Mouse (Mus musculus) lung, embryonic 16.5 days (tissue): ENCODE measurements around the gene Irx6. TPM values are rescaled to one million over a fixed set of nuclear protein-coding genes. Genes with fewer than 3 reads are reported as not detected.

Source experiments
- ATAC-seq: fragments of 200-750 bp; cut with Nextera tagmentation; 2 replicates; pipeline ENCODE4 v1.8.0; 2017; ENCODE audit warnings: low read depth, mild to moderate bottlenecking, moderate library complexity
- H3K27ac ChIP-seq: fragments of 300-500 bp; sonication (generic); 2 replicates; pipeline ENCODE4 v1.5.1; 2014; ENCODE audit warnings: mild to moderate bottlenecking, control low read depth, low read length
- H3K27me3 ChIP-seq: fragments of 300-500 bp; sonication (generic); 2 replicates; pipeline ENCODE4 v1.6.1; 2014; ENCODE audit warnings: low read depth, low read length, mixed read lengths; ENCODE audit not compliant: control insufficient read depth, insufficient read depth
- H3K36me3 ChIP-seq: fragments of 300-500 bp; sonication (generic); 2 replicates; pipeline ENCODE4 v1.6.1; 2014; ENCODE audit warnings: low read length; ENCODE audit not compliant: control insufficient read depth, insufficient read depth
- H3K4me1 ChIP-seq: fragments of 300-500 bp; sonication (generic); replicated peaks from 2 replicates; pipeline ENCODE4 v1.6.1; 2014; ENCODE audit warnings: low read length, mixed read lengths; ENCODE audit not compliant: control insufficient read depth, insufficient read depth
- H3K4me2 ChIP-seq: fragments of 300-500 bp; sonication (generic); 2 replicates; pipeline ENCODE4 v1.6.1; 2014; ENCODE audit warnings: low read depth, low read length, control low read depth
- H3K4me3 ChIP-seq: fragments of 300-500 bp; sonication (generic); 2 replicates; pipeline ENCODE4 v1.5.1; 2014; ENCODE audit warnings: mild to moderate bottlenecking, low read length, control low read depth
- H3K9ac ChIP-seq: fragments of 300-500 bp; sonication (generic); 2 replicates; pipeline ENCODE4 v1.6.1; 2014; ENCODE audit warnings: low read length, control low read depth
- H3K9me3 ChIP-seq: fragments of 300-500 bp; sonication (generic); 2 replicates; pipeline ENCODE4 v1.6.1; 2016; ENCODE audit warnings: low read length; ENCODE audit not compliant: control insufficient read depth
- WGBS: fragments of 180-500 bp; shearing (Covaris S2); extraction: QIAGEN DNeasy Blood & Tissue Kit; methylation state at CpG from one replicate; pipeline ENCODE4 v1.1.7; 2014; 5-methylcytosine and 5-hydroxymethylcytosine counted together
- polyA plus RNA-seq: library from polyadenylated mRNA; unstranded; fragments of >200 nt; fragmentation: Nextera tagmentation; extraction: Ambion mirVana; gene quantifications from 2 replicates; pipeline ENCODE4 v1.2.1, GENCODE M21; 2015

Gene Irx6
- polyA plus RNA-seq = 0.10 and 0.16 TPM in 2 replicates

DNA sequence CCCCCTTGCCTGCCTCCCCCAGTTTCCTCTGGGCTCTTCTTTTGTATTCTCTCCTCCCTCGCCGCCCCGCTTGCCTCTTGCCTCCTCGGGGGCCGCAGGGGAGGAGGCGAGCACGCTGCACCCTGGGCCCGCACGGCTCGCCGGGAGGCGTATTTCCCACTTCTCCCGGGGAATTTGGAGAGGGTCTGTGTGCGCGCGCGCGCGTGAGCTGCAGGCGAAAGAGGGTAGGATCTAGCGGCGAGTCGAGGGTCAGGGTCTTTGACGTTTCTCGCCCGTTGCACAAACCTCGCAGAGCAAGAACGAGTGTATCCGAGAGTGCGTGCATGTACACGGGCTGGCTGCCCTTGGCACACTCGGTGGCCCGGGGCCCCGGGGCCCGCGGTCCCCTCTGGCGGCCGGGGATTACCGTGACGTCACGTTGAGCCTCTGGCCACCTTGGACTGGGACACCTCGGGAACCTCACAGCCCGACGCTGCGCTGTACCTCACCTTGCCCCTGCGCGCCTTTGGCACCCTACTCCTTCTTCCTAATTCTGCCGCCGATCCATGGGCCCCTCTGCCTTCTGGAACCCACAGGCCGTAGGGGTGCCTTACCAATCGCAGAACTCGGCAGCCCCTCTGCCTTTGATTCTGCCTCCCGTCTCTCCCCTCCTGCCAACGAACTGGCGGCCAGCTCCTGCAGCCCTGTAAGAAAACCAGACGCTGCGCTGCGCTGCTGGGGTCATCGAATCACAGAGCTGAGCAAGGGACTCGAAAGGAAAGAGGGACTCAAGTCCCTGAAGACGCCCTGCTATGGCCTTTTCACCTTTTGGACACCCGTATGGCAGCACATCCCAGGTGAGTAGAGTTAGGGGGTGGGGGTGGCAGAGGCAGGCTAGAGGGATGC lies at the start of gene Irx6:
TSS of gene Irx6 (plus strand) at position 45 of the 885 bp plus-strand sequence.
- H3K4me1 ChIP-seq = peaks cover 10% of the 10 kb centered on the region; the same call in 1 of the 2 replicates
- peak within 1 kb of the TSS; percentile 25; the same call in 1 of the 2 replicates for H3K9ac ChIP-seq
- H3K27me3 ChIP-seq = peaks cover 83% of the 10 kb centered on the region
- peak within 1 kb of the TSS; percentile 73 for H3K4me2 ChIP-seq
- no peaks in the 10 kb centered on the region for H3K36me3 ChIP-seq
- ATAC-seq = 0 out of 2 replicates have a peak, but pooled peaks have one; percentile 19
- no peaks in the 10 kb centered on the region for H3K9me3 ChIP-seq
- H3K27ac ChIP-seq = no peak within 1 kb of the TSS
- peak within 1 kb of the TSS; percentile 47 for H3K4me3 ChIP-seq
- under 1% methylated on average over 59 of the region's 62 CpGs for WGBS

DNA sequence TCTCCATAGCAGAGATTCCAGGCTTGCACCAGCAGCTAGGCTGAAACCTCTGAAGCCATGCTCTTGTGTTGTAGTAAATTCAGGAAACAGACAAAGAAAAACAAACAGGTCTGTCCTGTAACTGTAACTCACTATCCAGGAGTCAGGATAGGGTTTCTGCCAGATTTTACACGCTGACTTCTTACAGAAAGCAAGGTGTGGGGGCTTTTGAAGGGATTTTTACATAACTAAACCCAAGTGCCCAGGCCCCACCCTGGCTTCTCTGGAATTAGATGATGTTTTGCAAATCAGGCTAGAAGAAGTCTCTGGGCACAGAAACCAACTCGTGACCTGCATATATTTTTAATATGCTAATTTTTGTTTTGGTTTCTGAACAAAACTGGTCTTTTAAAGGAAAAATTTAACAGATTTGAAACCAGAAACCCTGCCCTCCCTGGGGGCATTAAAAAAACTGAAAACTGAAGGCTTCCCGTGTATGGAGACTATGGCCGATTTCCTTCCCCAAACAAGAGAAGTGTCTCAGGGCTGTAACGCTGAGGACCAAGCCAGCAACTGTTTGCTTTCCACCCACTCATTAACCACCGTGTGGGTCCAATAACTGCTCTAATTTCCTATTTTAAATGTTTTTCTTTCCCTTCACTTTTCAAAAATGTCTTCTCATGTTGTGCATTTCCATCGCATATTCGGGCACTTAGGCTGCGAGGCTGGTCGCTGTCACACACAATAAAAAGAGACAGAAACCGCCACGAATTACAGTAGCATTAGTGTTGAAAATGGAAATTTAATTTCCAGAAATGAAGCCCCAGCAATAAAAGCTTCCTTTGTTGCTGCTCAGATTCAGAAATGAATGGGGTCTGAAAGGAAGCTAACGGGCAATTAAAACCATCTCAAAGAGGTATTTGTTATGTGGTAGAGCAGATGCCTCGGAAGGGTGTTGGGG lies 45.1 kb upstream of the Irx6 start:
- Histone ChIP-seq H3K4me2 (no peak overlapping the region), H3K4me3 (no peak overlapping the region), H3K4me1 (no peaks in the 10 kb centered on the region), H3K9me3 (no peaks in the 10 kb centered on the region), H3K27ac (no peak overlapping the region), H3K9ac (no peak overlapping the region), H3K27me3 (no peaks in the 10 kb centered on the region), H3K36me3 (no peaks in the 10 kb centered on the region)
- WGBS = 65% methylated on average over 14 of the region's 14 CpGs
- no peak for ATAC-seq

DNA sequence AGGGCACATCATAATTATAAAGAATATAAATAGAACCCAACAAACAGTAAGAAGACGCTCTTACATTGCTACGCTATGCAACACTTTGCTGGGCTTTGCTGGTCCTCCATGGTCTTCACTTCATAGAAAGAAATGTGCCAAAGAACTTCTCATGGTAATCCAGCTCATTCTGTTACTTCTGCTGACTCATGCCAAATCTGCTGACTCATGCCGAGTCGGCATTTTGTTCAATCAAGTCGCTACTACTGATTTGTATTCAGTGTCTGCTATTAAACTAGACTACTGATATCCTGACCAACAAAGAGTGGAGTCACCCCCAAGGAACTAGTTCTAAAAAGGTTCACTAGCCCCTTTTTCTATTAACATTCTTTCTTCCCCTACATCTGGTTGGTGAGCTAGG lies 40.9 kb upstream of the Irx6 start:
- no peak overlapping the region for H3K27ac ChIP-seq
- H3K9ac ChIP-seq = no peak overlapping the region
- H3K36me3 ChIP-seq = no peaks in the 10 kb centered on the region
- no peak for ATAC-seq
- no peaks in the 10 kb centered on the region for H3K9me3 ChIP-seq
- no peak overlapping the region for H3K4me2 ChIP-seq
- H3K27me3 ChIP-seq = no peaks in the 10 kb centered on the region
- no peaks in the 10 kb centered on the region for H3K4me1 ChIP-seq
- no peak overlapping the region for H3K4me3 ChIP-seq
- WGBS = 93% methylated on average over 5 of the region's 5 CpGs

DNA sequence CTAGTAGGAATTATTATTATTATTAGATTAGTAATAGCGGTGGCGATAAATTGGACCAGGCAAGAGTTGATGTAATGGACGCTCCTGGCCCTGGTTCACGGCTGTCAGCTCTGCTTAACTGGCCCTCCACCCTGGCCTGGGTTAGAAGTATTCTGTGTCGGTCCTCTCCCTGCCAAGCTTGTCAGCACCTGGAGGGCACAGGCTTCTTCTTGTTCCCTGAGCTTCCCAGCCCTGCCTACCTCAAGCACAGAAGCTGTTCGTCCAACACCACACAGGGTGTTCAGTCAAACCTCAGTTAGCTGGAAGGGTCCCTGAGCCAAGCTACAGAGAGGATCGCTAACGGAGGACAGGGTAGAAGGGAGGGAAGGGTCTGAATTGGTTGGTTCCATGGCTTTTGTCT lies 33.3 kb upstream of the Irx6 start:
- no peak for ATAC-seq
- Histone ChIP-seq H3K9ac (no peak overlapping the region), H3K4me2 (no peak overlapping the region), H3K27ac (no peak overlapping the region), H3K4me3 (no peak overlapping the region), H3K4me1 (no peaks in the 10 kb centered on the region), H3K36me3 (no peaks in the 10 kb centered on the region), H3K9me3 (no peaks in the 10 kb centered on the region), H3K27me3 (no peaks in the 10 kb centered on the region)
- WGBS = 79% methylated on average over 8 of the region's 8 CpGs

DNA sequence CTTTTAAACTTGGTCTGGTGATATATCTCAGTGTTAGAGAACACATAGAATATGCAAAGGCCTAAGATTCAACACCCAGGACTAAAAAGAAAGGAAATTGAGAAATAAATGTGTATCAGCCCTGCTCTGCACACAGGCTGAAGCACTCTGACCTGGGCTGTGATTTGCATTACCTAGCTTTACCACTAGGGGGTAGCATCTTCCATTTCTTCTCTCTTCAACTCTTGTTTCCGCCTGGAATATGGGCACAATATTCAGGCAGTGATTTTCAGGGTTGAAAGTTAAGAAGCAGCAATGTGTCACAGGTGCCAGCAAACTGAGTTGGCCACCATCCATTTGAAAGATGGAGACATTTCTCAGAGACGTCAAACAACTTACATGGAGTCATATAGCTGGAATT lies 27.5 kb upstream of the Irx6 start:
- WGBS = 60% methylated on average over 2 of the region's 2 CpGs
- H3K27ac ChIP-seq = no peak overlapping the region
- H3K27me3 ChIP-seq = no peaks in the 10 kb centered on the region
- no peak overlapping the region for H3K4me2 ChIP-seq
- H3K9ac ChIP-seq = no peak overlapping the region
- no peaks in the 10 kb centered on the region for H3K36me3 ChIP-seq
- H3K4me1 ChIP-seq = no peaks in the 10 kb centered on the region
- ATAC-seq = no peak
- no peak overlapping the region for H3K4me3 ChIP-seq
- H3K9me3 ChIP-seq = no peaks in the 10 kb centered on the region

DNA sequence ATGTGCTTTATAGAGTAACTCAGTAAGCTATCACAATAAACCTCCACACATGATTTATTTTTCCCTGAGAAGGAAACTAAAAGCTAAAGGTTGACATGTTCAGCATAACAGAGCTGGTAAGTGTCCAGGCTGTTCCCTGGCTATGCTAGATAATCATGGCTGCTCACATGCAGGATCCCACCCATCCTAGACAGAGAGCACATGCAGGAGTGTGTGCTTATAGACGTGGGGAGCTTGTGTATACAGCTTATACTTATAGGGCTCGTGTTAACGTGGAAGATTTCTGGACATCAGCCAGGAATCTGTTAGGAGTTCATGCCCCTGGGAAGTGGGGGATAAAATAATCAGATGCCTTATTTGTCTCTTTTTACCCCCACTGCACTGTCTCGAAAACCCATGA lies 9.9 kb upstream of the Irx6 start:
- H3K27me3 ChIP-seq = no peaks in the 10 kb centered on the region
- H3K4me2 ChIP-seq = no peak overlapping the region
- ATAC-seq = no peak
- H3K4me1 ChIP-seq = no peaks in the 10 kb centered on the region
- no peak overlapping the region for H3K27ac ChIP-seq
- no peaks in the 10 kb centered on the region for H3K36me3 ChIP-seq
- 15% methylated on average over 4 of the region's 4 CpGs for WGBS
- H3K9me3 ChIP-seq = no peaks in the 10 kb centered on the region
- no peak overlapping the region for H3K4me3 ChIP-seq
- H3K9ac ChIP-seq = no peak overlapping the region

DNA sequence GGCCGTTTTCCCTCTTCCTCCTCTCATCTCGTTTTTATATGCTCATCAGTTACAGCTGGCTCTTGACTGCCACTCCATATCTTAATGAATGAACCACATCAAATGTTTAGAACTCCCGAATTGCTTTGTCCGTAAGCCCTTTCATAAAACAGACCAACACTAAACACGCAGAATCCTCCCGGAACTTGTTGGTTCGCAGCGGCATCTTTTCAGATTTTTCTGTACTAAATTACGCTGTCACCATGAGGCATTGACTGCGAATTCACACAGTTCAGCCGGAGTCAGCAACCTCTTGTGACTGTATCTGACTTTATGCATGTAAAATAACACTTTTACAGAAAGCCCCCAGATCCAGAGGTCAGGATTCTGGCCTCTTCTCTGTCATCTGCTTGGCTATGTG lies 3.9 kb upstream of the Irx6 start:
- no peak overlapping the region for H3K4me3 ChIP-seq
- no peaks in the 10 kb centered on the region for H3K9me3 ChIP-seq
- H3K27ac ChIP-seq = no peak overlapping the region
- WGBS = 54% methylated on average over 11 of the region's 11 CpGs
- no peaks in the 10 kb centered on the region for H3K36me3 ChIP-seq
- H3K4me1 ChIP-seq = peaks cover 10% of the 10 kb centered on the region; the same call in 1 of the 2 replicates
- no peak for ATAC-seq
- H3K4me2 ChIP-seq = no peak overlapping the region
- no peak overlapping the region for H3K9ac ChIP-seq
- H3K27me3 ChIP-seq = peaks cover 46% of the 10 kb centered on the region

DNA sequence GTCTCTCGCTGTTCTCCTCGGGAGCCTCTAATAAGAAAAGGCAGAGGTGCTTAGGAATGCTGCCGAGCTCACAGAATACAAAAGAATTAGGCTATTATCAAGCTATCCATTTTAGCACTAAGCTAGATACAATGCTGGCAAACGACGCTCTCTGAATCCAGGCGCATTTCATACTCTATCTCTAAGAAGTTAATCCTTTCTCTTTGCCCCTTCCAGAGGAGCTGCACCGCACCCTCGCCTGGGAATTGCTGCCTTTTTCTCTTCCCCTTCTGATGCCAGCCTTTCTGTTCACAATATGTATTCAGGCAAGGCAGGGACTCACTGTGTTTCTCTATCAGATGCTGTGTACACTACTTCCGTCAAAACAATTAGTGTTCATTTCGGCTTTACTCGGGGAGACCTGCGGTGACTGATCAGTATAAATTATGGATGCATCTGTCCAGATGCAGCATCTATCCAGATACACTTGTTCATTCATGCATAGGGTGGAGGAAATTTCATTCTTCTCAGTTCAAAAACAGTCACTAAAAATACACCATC lies 3.4 kb upstream of the Irx6 start:
- ATAC-seq = no peak
- no peak overlapping the region for H3K4me3 ChIP-seq
- H3K9ac ChIP-seq = no peak overlapping the region
- peaks cover 10% of the 10 kb centered on the region; the same call in 1 of the 2 replicates for H3K4me1 ChIP-seq
- H3K9me3 ChIP-seq = no peaks in the 10 kb centered on the region
- no peak overlapping the region for H3K4me2 ChIP-seq
- no peak overlapping the region for H3K27ac ChIP-seq
- peaks cover 51% of the 10 kb centered on the region for H3K27me3 ChIP-seq
- WGBS = 57% methylated on average over 12 of the region's 12 CpGs
- H3K36me3 ChIP-seq = no peaks in the 10 kb centered on the region

DNA sequence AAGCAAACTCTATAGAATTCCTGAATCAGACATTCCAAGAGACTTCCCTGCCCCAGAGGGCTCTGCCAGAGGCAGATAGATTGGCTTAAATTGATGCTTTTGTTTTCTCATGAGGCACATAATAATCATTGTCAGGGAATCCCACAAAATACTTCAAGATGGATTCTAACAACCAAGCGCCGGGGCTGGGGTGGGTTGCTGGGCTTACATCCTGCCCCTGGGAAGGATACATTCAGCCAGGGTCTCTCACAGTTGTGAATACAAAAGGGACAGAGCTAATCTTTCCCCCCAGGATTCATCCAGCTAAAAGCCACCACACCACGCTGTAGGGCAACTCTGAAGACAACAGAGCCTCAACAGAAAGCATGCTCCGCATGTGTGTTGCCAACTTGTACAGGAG lies 2.2 kb upstream of the Irx6 start:
- Histone ChIP-seq H3K4me2 (no peak overlapping the region), H3K36me3 (no peaks in the 10 kb centered on the region), H3K9me3 (no peaks in the 10 kb centered on the region), H3K9ac (no peak overlapping the region), H3K27me3 (peaks cover 60% of the 10 kb centered on the region), H3K27ac (no peak overlapping the region), H3K4me1 (peaks cover 10% of the 10 kb centered on the region; the same call in 1 of the 2 replicates), H3K4me3 (no peak overlapping the region)
- no peak for ATAC-seq
- WGBS = 84% methylated on average over 4 of the region's 4 CpGs
